Mouse (Mus musculus) G1E (cell line): ENCODE data around the gene Tpp1. TPM values are rescaled to one million over a fixed set of nuclear protein-coding genes. Genes with fewer than 3 reads are reported as not detected.

Source experiments
- ATAC-seq: 2 replicates; pipeline ENCODE4 v1.8.0; 2016; ENCODE audit warnings: mild to moderate bottlenecking; ENCODE audit not compliant: insufficient number of reproducible peaks, poor library complexity, low FRiP score, severe bottlenecking; ENCODE audit errors: extremely low read depth
- DNase-seq: peaks from one replicate; pipeline ENCODE4 v3.0.0; 2012; ENCODE audit warnings: low spot score
- H3K27me3 ChIP-seq: 2 replicates; pipeline ENCODE4 v1.6.1; 2012; ENCODE audit warnings: mild to moderate bottlenecking, low read length, inconsistent platforms; ENCODE audit not compliant: insufficient read depth
- H3K36me3 ChIP-seq: replicated peaks from 2 replicates; pipeline ENCODE3; 2012; ENCODE audit warnings: mild to moderate bottlenecking, inconsistent platforms
- H3K4me1 ChIP-seq: 2 replicates; pipeline ENCODE4 v1.6.1; 2012; ENCODE audit warnings: low read depth, low read length, inconsistent platforms, mixed read lengths; ENCODE audit not compliant: insufficient read depth
- H3K4me3 ChIP-seq: 2 replicates; pipeline ENCODE4 v1.5.1; 2012; ENCODE audit warnings: low read depth, mild to moderate bottlenecking, inconsistent platforms, low read length, moderate library complexity, mixed read lengths
- H3K9me3 ChIP-seq: replicated peaks from 2 replicates; pipeline ENCODE4 v1.6.1; 2012; ENCODE audit warnings: inconsistent platforms
- CTCF ChIP-seq: IDR thresholded peaks from 2 replicates; pipeline ENCODE4 v1.5.1; 2012; ENCODE audit warnings: low read depth, low read length, inconsistent platforms, mixed read lengths
- GATA1 ChIP-seq: IDR thresholded peaks from 2 replicates; pipeline ENCODE4 v1.6.1; 2012; ENCODE audit warnings: borderline replicate concordance, low read length, inconsistent platforms, mixed read lengths
- GATA2 ChIP-seq: IDR thresholded peaks from 2 replicates; pipeline ENCODE4 v1.6.1; 2012; ENCODE audit warnings: low read depth, low read length, inconsistent platforms, borderline replicate concordance
- POLR2AphosphoS5 ChIP-seq: IDR thresholded peaks from 2 replicates; pipeline ENCODE4 v1.6.1; 2012; ENCODE audit warnings: low read depth, low read length, inconsistent platforms; ENCODE audit not compliant: insufficient replicate concordance
- TAL1 ChIP-seq: conservative IDR thresholded peaks from 2 replicates; pipeline ENCODE4 v1.6.1; 2012; ENCODE audit warnings: low read depth, low read length, inconsistent platforms, mixed read lengths
- polyA plus RNA-seq: library from polyadenylated mRNA; stranded (reverse); fragments of >175 nt; gene quantifications from 2 replicates; pipeline ENCODE4 v1.2.3, GENCODE M21; 2012
- total RNA-seq, 2 experiments: library from RNA; stranded (forward) in 1 of 2; stranded (reverse) in 1 of 2; fragments of 200-1000 nt in 1 of 2; fragments of >200 nt in 1 of 2; fragmentation: Nextera tagmentation in 1 of 2; gene quantifications; 2 replicates each; pipeline ENCODE4 v1.2.3; 2014 to 2017

The Tpp1 gene
- 157 and 173 TPM in 2 replicates for total RNA-seq (2014; fragmentation: Nextera tagmentation)
- 67.3 and 72.9 TPM in 2 replicates for total RNA-seq (2017)
- 48.8 and 49.0 TPM in 2 replicates for polyA plus RNA-seq

DNA sequence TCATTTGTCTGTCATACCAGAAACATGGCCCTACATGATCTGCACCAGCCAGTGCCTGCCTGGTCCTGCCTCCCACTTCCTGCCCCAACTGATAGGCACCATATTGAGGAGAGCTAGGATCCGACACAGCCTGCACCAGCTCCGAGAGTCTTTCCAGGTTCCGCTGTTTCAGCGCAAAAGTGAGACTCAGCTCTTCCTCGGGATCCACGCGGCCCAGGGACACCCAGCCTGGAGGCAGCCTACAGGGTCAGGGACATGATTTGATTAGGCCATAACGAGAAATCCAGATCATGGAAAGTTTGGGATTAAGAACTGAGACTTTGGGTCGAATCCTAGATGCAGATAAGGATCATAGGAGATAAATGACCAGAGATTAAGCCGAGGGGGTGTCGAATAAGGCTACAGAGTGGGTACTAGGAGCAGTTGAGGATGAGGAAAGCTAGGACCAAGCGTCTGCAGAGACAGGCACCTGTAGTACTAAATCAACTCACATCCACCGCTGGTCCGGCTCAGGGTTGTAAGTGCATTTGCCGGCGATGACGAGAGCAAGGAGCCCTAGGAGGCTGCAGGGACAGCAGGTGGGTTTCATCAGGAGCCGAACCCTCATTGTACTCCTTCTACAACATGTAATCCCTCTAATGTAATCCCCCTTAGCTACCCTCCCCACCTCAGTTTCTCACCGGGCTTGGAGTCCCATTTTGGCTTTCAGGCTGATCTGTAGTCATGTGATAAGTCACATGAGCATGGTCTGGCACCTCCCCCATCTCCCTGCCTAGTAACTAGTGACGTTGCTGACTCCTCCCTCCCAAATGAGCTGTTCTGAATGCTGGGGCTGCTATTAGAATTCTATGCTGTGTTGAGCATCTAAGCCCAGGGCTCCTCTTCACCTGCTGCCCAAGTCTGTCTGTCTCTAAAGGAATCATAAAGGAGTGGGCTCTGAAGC, at the start of gene Tpp1:
TSS of gene Tpp1 (minus strand) at position 745 of the 943 bp plus-strand sequence.
- H3K9me3 ChIP-seq, result no peaks in the 10 kb centered on the region
- DNase-seq (peak; percentile 85), ATAC-seq (peak; percentile 97)
- peaks cover 42% of the 10 kb centered on the region for H3K36me3 ChIP-seq
- H3K27me3 ChIP-seq, result peaks cover 33% of the 10 kb centered on the region
- peak within 1 kb of the TSS; percentile 76 for H3K4me3 ChIP-seq
- peaks cover 29% of the 10 kb centered on the region for H3K4me1 ChIP-seq
- no peak for TF ChIP-seq CTCF
- no peak for TF ChIP-seq GATA2

DNA sequence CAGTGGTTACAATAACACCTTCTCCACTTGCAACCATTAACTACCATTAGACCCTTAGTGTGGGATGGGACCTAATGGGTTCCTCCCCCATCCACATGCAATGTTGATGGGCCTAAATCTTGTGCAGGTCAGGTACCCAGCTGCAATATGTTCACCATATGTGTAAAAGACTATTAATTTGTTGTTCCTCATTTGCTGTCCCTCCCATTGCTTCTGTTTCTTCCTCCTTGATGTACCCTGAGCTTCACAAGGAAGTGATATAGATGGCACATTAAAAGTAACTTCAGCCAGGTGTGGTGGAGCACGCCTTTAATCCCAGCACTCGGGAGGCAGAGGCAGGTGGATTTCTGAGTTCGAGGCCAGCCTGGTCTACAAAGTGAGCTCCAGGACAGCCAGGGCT, 44.9 kb upstream of the Tpp1 start:
- Histone ChIP-seq H3K4me1 (no peaks in the 10 kb centered on the region), H3K9me3 (no peaks in the 10 kb centered on the region), H3K27me3 (peaks cover 8% of the 10 kb centered on the region), H3K4me3 (no peak overlapping the region), H3K36me3 (no peaks in the 10 kb centered on the region)
- DNase-seq, result no peak
- TF ChIP-seq GATA2 (no peak), TAL1 (no peak), CTCF (no peak), GATA1 (no peak), POLR2AphosphoS5 (no peak)
- ATAC-seq, result no peak

DNA sequence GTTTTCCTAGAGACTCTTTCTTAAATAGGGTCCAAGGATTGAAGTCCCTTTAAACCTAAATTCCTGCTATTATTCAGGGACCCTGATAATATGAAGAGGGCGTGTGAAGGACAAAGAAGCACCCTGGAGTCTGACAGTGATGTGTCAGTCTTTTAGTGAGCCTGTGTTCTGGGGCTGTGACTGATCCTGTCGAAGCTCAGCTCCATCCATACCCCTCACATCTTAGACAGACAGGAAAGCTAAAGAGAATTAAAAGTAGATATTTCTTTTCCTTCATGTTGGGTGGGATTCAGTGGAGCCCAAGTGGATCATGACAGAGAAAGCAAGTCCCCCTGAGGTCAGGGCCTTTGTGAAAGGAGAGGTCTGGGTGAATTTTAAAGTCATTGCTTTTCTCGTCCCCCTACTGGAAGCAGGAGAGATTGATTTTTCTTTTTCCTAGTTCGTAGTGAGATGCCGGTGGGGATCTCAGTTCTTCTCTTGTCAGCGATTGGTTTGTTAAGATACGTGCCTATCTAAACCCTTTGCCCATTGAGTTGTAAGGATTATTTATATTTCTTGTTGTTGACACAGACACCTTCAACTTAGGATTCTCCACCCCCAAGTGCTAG, 43.8 kb upstream of the Tpp1 start:
- H3K36me3 ChIP-seq, result no peaks in the 10 kb centered on the region
- H3K4me1 ChIP-seq, result no peaks in the 10 kb centered on the region
- H3K27me3 ChIP-seq, result peaks cover 14% of the 10 kb centered on the region
- ATAC-seq (no peak), DNase-seq (no peak)
- TF ChIP-seq GATA1, result no peak
- TF ChIP-seq TAL1, result no peak
- no peak for TF ChIP-seq CTCF
- no peak for TF ChIP-seq GATA2
- TF ChIP-seq POLR2AphosphoS5, result no peak
- no peaks in the 10 kb centered on the region for H3K9me3 ChIP-seq
- no peak overlapping the region for H3K4me3 ChIP-seq

DNA sequence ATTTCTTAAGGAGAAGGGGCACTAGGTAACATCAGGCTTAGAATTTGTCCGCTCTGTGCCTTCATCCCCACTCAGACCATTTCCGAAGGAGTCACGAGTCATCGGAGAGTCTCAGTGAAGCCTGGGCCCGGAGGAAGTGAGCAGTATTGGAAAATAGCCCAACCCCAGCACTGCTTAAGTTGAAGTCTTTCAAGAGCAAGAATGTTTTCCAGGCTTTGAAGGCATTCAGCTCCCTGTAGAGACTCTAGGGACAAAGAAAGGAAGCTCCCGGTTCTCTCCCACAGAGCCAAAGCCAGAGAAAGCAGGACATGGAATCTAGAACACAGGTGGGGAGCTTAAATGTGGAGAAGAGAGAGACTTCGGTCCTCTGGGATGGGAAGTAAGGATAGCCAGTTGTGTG, 41.7 kb upstream of the Tpp1 start:
- ATAC-seq (no peak), DNase-seq (no peak)
- no peak for TF ChIP-seq TAL1
- no peaks in the 10 kb centered on the region for H3K9me3 ChIP-seq
- no peak overlapping the region for H3K4me3 ChIP-seq
- H3K4me1 ChIP-seq, result no peaks in the 10 kb centered on the region
- peaks cover 9% of the 10 kb centered on the region; the same call in 1 of the 2 replicates for H3K27me3 ChIP-seq
- no peaks in the 10 kb centered on the region for H3K36me3 ChIP-seq

DNA sequence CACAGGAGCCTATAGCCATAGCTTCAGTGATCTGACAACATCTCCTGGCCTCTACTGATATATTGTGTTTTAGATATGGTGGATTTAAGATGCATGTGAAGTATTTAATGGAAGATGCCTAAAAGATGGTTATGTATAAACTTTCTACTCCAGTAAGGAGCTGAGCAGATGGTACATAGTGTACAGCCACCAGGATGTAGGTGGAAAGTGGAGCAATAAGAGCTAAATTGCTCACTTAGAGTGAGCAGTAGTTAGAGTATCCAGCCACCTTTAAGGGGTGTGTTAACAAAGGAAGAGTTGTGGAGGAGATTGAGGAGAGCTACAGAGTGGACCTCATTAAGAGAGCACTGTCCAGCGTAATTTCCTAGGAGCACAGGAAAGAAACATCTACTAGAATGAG, 39.1 kb upstream of the Tpp1 start:
- ATAC-seq, result no peak
- no peak for DNase-seq
- Histone ChIP-seq H3K27me3 (peaks cover 11% of the 10 kb centered on the region; the same call in 1 of the 2 replicates), H3K4me1 (no peaks in the 10 kb centered on the region), H3K36me3 (no peaks in the 10 kb centered on the region), H3K4me3 (no peak overlapping the region), H3K9me3 (peaks cover 3% of the 10 kb centered on the region)
- TF ChIP-seq CTCF, result no peak
- no peak for TF ChIP-seq TAL1
- TF ChIP-seq GATA1, result no peak
- TF ChIP-seq GATA2, result no peak
- TF ChIP-seq POLR2AphosphoS5, result no peak

DNA sequence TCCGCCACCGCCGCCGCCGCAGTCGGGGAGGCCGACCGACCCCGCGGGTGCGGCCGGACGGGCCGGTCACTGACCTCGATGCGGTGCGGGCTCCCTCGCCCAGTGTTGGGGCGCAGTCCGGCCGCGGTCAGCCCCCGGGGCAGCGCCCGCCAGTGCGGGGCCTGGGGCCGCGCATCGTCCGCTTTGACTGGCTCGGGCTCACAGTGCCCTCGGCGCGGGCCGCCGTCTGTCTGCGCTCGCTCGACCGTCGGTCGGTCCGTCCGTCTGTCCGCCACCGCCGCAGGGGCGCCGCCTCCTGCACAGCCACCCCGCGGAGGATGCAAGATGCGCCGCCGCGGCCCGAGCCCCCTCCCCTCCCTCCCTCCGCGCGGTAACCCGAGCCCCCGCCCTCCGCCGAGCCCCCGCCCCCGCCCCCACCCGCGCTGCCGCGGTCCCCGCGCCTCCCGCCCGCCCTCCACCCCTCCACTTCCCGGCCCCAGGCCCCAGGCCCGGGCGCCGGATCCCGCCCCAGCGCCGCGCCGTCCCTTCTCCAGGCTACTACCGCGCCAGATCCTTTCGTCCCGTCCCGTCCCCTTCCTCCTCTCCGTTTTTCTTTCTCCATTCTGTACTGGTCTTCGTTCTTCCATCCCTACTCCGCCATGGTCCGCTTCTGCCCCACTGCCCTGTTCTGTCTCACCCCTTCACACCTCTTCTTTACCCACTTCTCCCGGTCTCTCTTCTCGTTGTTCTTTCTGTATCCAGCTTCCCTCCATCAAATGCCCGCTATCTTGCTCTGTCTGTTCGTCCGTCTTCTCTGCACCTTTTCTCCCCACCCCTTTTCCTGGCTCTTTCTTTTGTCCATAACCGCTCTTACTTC, 35.5 kb upstream of the Tpp1 start, which contains the start of gene Dchs1:
TSS of gene Dchs1 (minus strand) at position 370 of the 856 bp plus-strand sequence.
- TF ChIP-seq GATA1, result no peak
- no peak for TF ChIP-seq GATA2
- no peak for TF ChIP-seq POLR2AphosphoS5
- no peak for TF ChIP-seq TAL1
- TF ChIP-seq CTCF, result no peak
- Histone ChIP-seq H3K9me3 (peaks cover 3% of the 10 kb centered on the region), H3K27me3 (peaks cover 27% of the 10 kb centered on the region), H3K4me3 (no peak within 1 kb of the TSS), H3K36me3 (no peaks in the 10 kb centered on the region), H3K4me1 (no peaks in the 10 kb centered on the region)
- DNase-seq, result no peak
- no peak for ATAC-seq
